Mouse (Mus musculus): Measurements from ENCODE around the gene Rcbtb2. TPM values are rescaled to one million over a fixed set of nuclear protein-coding genes. Genes with fewer than 3 reads are reported as not detected.

The Rcbtb2 gene
- polyA plus RNA-seq, 1 experiment from 2014 or later, result 160 TPM

- no peaks in the 10 kb centered on the region for H3K4me1 ChIP-seq (replicated peaks; ENCODE audit: control insufficient read depth, insufficient read depth, low read length)
- H3K9me3 ChIP-seq (ENCODE audit: control insufficient read depth, low read length), result no peaks in the 10 kb centered on the region
- no peaks in the 10 kb centered on the region for H3K36me3 ChIP-seq (ENCODE audit: control insufficient read depth, insufficient read depth, low read length)
- no peaks in the 10 kb centered on the region for H3K27me3 ChIP-seq (ENCODE audit: control insufficient read depth, insufficient read depth, low read length)
- no peak for ATAC-seq (replicated peaks; ENCODE audit: low FRiP score)
- H3K27ac ChIP-seq (ENCODE audit: low read depth, low read length), result no peak overlapping the region
- WGBS, result 47% methylated on average over 6 of the region's 6 CpGs
- H3K9ac ChIP-seq (ENCODE audit: low read length), result no peak overlapping the region
- no peak for DNase-seq (ENCODE audit: low spot score)
- H3K4me2 ChIP-seq (ENCODE audit: low read depth, low read length, severe bottlenecking), result no peak overlapping the region
- no peak overlapping the region for H3K4me3 ChIP-seq (ENCODE audit: low read depth, low read length)
These were observed 3.4 kb upstream of the Rcbtb2 start for GRCm38 (mm10) chr14:73119459-73119858.

- no peaks in the 10 kb centered on the region for H3K36me3 ChIP-seq (ENCODE audit: control insufficient read depth, insufficient read depth, low read length)
- no peak overlapping the region for H3K4me3 ChIP-seq (ENCODE audit: low read depth, low read length)
- no peak overlapping the region for H3K9ac ChIP-seq (ENCODE audit: low read length)
- 30% methylated on average over 2 of the region's 2 CpGs for WGBS
- no peak for DNase-seq (ENCODE audit: low spot score)
- no peaks in the 10 kb centered on the region for H3K9me3 ChIP-seq (ENCODE audit: control insufficient read depth, low read length)
- H3K27ac ChIP-seq (ENCODE audit: low read depth, low read length), result no peak overlapping the region
- no peaks in the 10 kb centered on the region for H3K4me1 ChIP-seq (replicated peaks; ENCODE audit: control insufficient read depth, insufficient read depth, low read length)
- no peak overlapping the region for H3K4me2 ChIP-seq (ENCODE audit: low read depth, low read length, severe bottlenecking)
- no peaks in the 10 kb centered on the region for H3K27me3 ChIP-seq (ENCODE audit: control insufficient read depth, insufficient read depth, low read length)
- ATAC-seq (replicated peaks; ENCODE audit: low FRiP score), result no peak
These were observed 2.9 kb upstream of the Rcbtb2 start for GRCm38 (mm10) chr14:73119966-73120365.

DNA sequence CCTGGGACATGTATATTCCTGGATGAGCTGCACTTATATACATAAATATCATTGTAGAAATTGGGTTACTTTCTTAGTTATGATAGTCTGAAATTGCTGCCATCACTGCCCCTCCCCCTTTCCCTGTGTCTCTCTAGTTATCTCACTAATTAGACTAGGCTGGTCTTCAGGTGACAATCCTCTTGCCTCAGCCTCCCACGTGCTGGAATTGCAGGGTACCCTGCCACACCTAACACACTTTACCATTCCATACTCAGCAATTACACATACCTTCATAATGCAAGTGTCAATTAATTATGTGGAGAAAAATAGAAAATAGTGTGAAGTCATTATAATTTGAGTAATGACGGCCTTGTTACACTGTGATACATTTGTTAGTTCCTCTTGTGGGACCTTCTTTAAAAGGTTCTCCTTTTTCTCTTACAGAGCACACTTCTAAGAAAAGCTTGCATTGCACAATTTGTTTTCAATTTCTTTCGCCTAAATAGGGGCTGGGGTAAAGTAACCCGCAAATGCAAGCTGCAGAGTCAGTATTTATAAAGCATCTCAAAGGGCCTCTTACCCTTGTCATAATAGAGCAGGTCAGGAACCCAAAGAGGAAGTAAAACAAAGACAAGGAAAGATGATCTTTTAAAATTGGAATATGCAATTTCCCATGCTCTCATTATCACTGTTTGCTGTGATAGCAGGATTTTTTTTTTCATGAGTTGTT lies 470 bp upstream of the Rcbtb2 start:
- no peak overlapping the region for H3K4me3 ChIP-seq (ENCODE audit: low read depth, low read length)
- no peaks in the 10 kb centered on the region for H3K36me3 ChIP-seq (ENCODE audit: control insufficient read depth, insufficient read depth, low read length)
- ATAC-seq (replicated peaks; ENCODE audit: low FRiP score), result no peak
- H3K27ac ChIP-seq (ENCODE audit: low read depth, low read length), result no peak overlapping the region
- no peak overlapping the region for H3K9ac ChIP-seq (ENCODE audit: low read length)
- H3K27me3 ChIP-seq (ENCODE audit: control insufficient read depth, insufficient read depth, low read length), result no peaks in the 10 kb centered on the region
- no peaks in the 10 kb centered on the region for H3K9me3 ChIP-seq (ENCODE audit: control insufficient read depth, low read length)
- H3K4me2 ChIP-seq (ENCODE audit: low read depth, low read length, severe bottlenecking), result no peak overlapping the region
- 61% methylated on average over 4 of the region's 4 CpGs for WGBS
- DNase-seq (ENCODE audit: low spot score), result no peak
- no peaks in the 10 kb centered on the region for H3K4me1 ChIP-seq (replicated peaks; ENCODE audit: control insufficient read depth, insufficient read depth, low read length)

GRCm38 (mm10) chr14:73123381-73123780 lies 544 bp downstream of the Rcbtb2 start:
- no peak overlapping the region for H3K4me3 ChIP-seq (ENCODE audit: low read depth, low read length)
- 92% methylated on average over 9 of the region's 9 CpGs for WGBS

DNA sequence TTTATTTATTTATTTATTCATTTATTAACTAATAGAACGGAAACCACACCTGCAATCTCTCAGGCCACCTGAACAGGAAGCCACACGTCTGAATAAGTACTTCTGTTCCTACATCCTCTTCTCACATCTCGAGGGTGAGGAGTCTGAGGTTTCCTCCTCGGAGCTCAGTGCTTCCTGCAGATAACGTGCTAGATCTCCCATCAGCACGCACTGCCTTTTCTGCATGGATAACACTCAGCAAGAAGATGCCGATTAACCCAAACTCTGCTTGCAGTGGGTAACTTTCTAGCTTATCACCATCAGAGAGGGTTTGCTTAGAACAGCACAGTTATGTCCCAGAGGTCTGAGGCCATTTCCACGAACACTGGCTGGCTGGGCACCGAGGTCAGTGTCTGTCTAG lies 949 bp downstream of the Rcbtb2 start:
- 82% methylated on average over 9 of the region's 9 CpGs for WGBS
- DNase-seq (ENCODE audit: low spot score), result no peak
- no peak overlapping the region for H3K4me3 ChIP-seq (ENCODE audit: low read depth, low read length)

More at GRCm38 (mm10) chr14:73123381-73123780, 544 bp downstream of the Rcbtb2 start:
- H3K4me2 ChIP-seq (ENCODE audit: low read depth, low read length, severe bottlenecking), result no peak overlapping the region
- ATAC-seq (replicated peaks; ENCODE audit: low FRiP score), result no peak
- DNase-seq (ENCODE audit: low spot score), result no peak
- no peak overlapping the region for H3K9ac ChIP-seq (ENCODE audit: low read length)
- H3K27me3 ChIP-seq (ENCODE audit: control insufficient read depth, insufficient read depth, low read length), result no peaks in the 10 kb centered on the region
- no peaks in the 10 kb centered on the region for H3K9me3 ChIP-seq (ENCODE audit: control insufficient read depth, low read length)
- no peaks in the 10 kb centered on the region for H3K36me3 ChIP-seq (ENCODE audit: control insufficient read depth, insufficient read depth, low read length)
- H3K4me1 ChIP-seq (replicated peaks; ENCODE audit: control insufficient read depth, insufficient read depth, low read length), result no peaks in the 10 kb centered on the region
- no peak overlapping the region for H3K27ac ChIP-seq (ENCODE audit: low read depth, low read length)

GRCm38 (mm10) chr14:73130519-73130918 lies 7.7 kb downstream of the Rcbtb2 start:
- ATAC-seq (replicated peaks; ENCODE audit: low FRiP score), result no peak
- Histone ChIP-seq H3K27ac (ENCODE audit: low read depth, low read length) (no peak overlapping the region), H3K9me3 (ENCODE audit: control insufficient read depth, low read length) (no peaks in the 10 kb centered on the region), H3K27me3 (ENCODE audit: control insufficient read depth, insufficient read depth, low read length) (no peaks in the 10 kb centered on the region), H3K4me1 (replicated peaks; ENCODE audit: control insufficient read depth, insufficient read depth, low read length) (no peaks in the 10 kb centered on the region), H3K9ac (ENCODE audit: low read length) (no peak overlapping the region), H3K4me2 (ENCODE audit: low read depth, low read length, severe bottlenecking) (no peak overlapping the region), H3K4me3 (ENCODE audit: low read depth, low read length) (no peak overlapping the region), H3K36me3 (ENCODE audit: control insufficient read depth, insufficient read depth, low read length) (no peaks in the 10 kb centered on the region)
- 82% methylated on average over 5 of the region's 5 CpGs for WGBS
- DNase-seq (ENCODE audit: low spot score), result no peak

More for the DNA sequence above, 949 bp downstream of the Rcbtb2 start:
- H3K4me2 ChIP-seq (ENCODE audit: low read depth, low read length, severe bottlenecking), result no peak overlapping the region
- ATAC-seq (replicated peaks; ENCODE audit: low FRiP score), result no peak
- H3K27me3 ChIP-seq (ENCODE audit: control insufficient read depth, insufficient read depth, low read length), result no peaks in the 10 kb centered on the region
- H3K27ac ChIP-seq (ENCODE audit: low read depth, low read length), result no peak overlapping the region
- no peaks in the 10 kb centered on the region for H3K4me1 ChIP-seq (replicated peaks; ENCODE audit: control insufficient read depth, insufficient read depth, low read length)
- H3K9me3 ChIP-seq (ENCODE audit: control insufficient read depth, low read length), result no peaks in the 10 kb centered on the region
- H3K36me3 ChIP-seq (ENCODE audit: control insufficient read depth, insufficient read depth, low read length), result no peaks in the 10 kb centered on the region
- H3K9ac ChIP-seq (ENCODE audit: low read length), result no peak overlapping the region

- Histone ChIP-seq H3K4me2 (ENCODE audit: low read depth, low read length, severe bottlenecking) (no peak overlapping the region), H3K36me3 (ENCODE audit: control insufficient read depth, insufficient read depth, low read length) (no peaks in the 10 kb centered on the region), H3K9ac (ENCODE audit: low read length) (no peak overlapping the region), H3K4me1 (replicated peaks; ENCODE audit: control insufficient read depth, insufficient read depth, low read length) (no peaks in the 10 kb centered on the region), H3K9me3 (ENCODE audit: control insufficient read depth, low read length) (no peaks in the 10 kb centered on the region), H3K27ac (ENCODE audit: low read depth, low read length) (no peak overlapping the region), H3K4me3 (ENCODE audit: low read depth, low read length) (no peak overlapping the region), H3K27me3 (ENCODE audit: control insufficient read depth, insufficient read depth, low read length) (no peaks in the 10 kb centered on the region)
- 89% methylated on average over 16 of the region's 16 CpGs for WGBS
- DNase-seq (ENCODE audit: low spot score) (no peak), ATAC-seq (replicated peaks; ENCODE audit: low FRiP score) (no peak)
These were observed 9.1 kb downstream of the Rcbtb2 start for GRCm38 (mm10) chr14:73131856-73132410.

GRCm38 (mm10) chr14:73132731-73133130 lies 9.9 kb downstream of the Rcbtb2 start:
- Histone ChIP-seq H3K27me3 (ENCODE audit: control insufficient read depth, insufficient read depth, low read length) (no peaks in the 10 kb centered on the region), H3K27ac (ENCODE audit: low read depth, low read length) (no peak overlapping the region), H3K4me1 (replicated peaks; ENCODE audit: control insufficient read depth, insufficient read depth, low read length) (no peaks in the 10 kb centered on the region), H3K4me2 (ENCODE audit: low read depth, low read length, severe bottlenecking) (no peak overlapping the region), H3K36me3 (ENCODE audit: control insufficient read depth, insufficient read depth, low read length) (no peaks in the 10 kb centered on the region), H3K4me3 (ENCODE audit: low read depth, low read length) (no peak overlapping the region), H3K9me3 (ENCODE audit: control insufficient read depth, low read length) (no peaks in the 10 kb centered on the region), H3K9ac (ENCODE audit: low read length) (no peak overlapping the region)
- ATAC-seq (replicated peaks; ENCODE audit: low FRiP score) (no peak), DNase-seq (ENCODE audit: low spot score) (no peak)
- 85% methylated on average over 4 of the region's 4 CpGs for WGBS

DNA sequence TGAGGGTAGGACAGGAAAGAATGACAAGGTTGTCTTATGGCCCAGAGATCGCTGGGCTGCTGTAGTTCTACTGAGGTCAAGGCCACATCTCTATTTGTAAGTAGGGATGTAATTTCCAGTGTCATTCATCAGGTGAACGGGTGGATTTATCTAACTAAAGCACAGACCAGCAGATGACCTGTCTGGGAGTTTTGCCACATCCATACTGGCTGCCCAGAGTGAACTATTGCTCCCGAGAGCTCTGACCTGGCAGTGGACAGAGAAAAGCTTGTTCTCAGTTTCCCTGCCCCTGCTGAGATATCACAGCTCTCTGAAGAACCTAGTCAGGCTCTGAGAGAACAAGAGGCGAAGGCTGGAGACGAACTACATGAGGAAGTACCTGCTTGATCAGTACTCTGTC lies 14.4 kb downstream of the Rcbtb2 start:
- no peak overlapping the region for H3K27ac ChIP-seq (ENCODE audit: low read depth, low read length)
- 83% methylated on average over 5 of the region's 5 CpGs for WGBS
- H3K4me2 ChIP-seq (ENCODE audit: low read depth, low read length, severe bottlenecking), result no peak overlapping the region
- no peak overlapping the region for H3K4me3 ChIP-seq (ENCODE audit: low read depth, low read length)
- DNase-seq (ENCODE audit: low spot score) (no peak), ATAC-seq (replicated peaks; ENCODE audit: low FRiP score) (no peak)
- no peaks in the 10 kb centered on the region for H3K9me3 ChIP-seq (ENCODE audit: control insufficient read depth, low read length)
- no peaks in the 10 kb centered on the region for H3K27me3 ChIP-seq (ENCODE audit: control insufficient read depth, insufficient read depth, low read length)
- H3K36me3 ChIP-seq (ENCODE audit: control insufficient read depth, insufficient read depth, low read length), result no peaks in the 10 kb centered on the region
- peaks cover under 1% of the 10 kb centered on the region; the same call in 1 of the 2 replicates for H3K4me1 ChIP-seq (replicated peaks; ENCODE audit: control insufficient read depth, insufficient read depth, low read length)
- no peak overlapping the region for H3K9ac ChIP-seq (ENCODE audit: low read length)
